Mouse (Mus musculus) spleen, postnatal 0 days (tissue): ENCODE results near the gene Npm1. TPM values are rescaled to one million over a fixed set of nuclear protein-coding genes. Genes with fewer than 3 reads are reported as not detected.

Experiments used
- polyA plus RNA-seq: library from polyadenylated mRNA; unstranded; fragments of >200 nt; fragmentation: Nextera tagmentation; extraction: Ambion mirVana; gene quantifications from 2 replicates; pipeline ENCODE4 v1.2.1, GENCODE M21; 2015

Gene Npm1
- polyA plus RNA-seq, result 883 and 929 TPM in 2 replicates

GRCm38 (mm10) chr11:33162998-33163506, at the start of gene Npm1:
TSS of gene Npm1 (minus strand) at chr11:33163206.

GRCm38 (mm10) chr11:33203383-33204328, 40.6 kb upstream of the Npm1 start, which contains the start of gene Tlx3:
TSS of gene Tlx3 (minus strand) at chr11:33203589.

GRCm38 (mm10) chr11:33147171-33147571, 15.8 kb downstream of the Npm1 start, which contains the start of gene Fgf18:
TSS of gene Fgf18 (minus strand) at chr11:33147400.

Other genes with a start within 250 kb of the Npm1 start
- 3.8 TPM in 2 replicates for gene Fgf18, start 15.8 kb downstream of the Npm1 start, polyA plus RNA-seq
- gene Tlx3, start 40.4 kb upstream of the Npm1 start, polyA plus RNA-seq, result not detected in 2 replicates
- gene Gm12117, start 113.5 kb upstream of the Npm1 start, polyA plus RNA-seq, result not detected in 2 replicates